Mouse (Mus musculus): ENCODE data around the gene Vwa2. TPM values are rescaled to one million over a fixed set of nuclear protein-coding genes. Genes with fewer than 3 reads are reported as not detected.

The Vwa2 gene
- polyA plus RNA-seq, 1 experiment, result 0.06 TPM

DNA sequence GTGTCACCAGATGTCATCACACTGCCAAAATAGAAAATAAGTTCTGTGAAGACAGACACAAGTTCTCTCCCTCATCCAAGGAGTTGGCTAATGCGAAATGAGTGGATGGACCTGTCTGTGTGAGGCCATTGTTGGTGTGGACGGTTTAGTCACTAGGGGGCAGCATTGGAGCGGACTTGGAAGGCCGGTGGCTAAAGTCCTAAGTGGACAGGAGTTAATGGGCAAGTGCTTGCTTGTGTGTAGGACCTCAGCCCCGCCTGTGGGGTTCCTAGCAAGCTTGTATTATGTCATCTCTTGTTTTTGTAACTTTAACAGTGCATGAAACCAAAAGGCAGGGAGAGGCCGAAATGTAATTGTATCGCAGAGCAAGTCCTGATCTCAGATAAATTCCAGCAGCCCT, 45.6 kb downstream of the Vwa2 start:
- TF ChIP-seq POLR2A (IDR thresholded peaks at IDR 0.05; ENCODE audit: low read depth, low read length) (no peak), CTCF (IDR thresholded peaks at IDR 0.05; ENCODE audit: extremely low read depth, insufficient read depth, insufficient read length, insufficient replicate concordance) (peak; percentile 78; the same call in 1 of the 2 replicates)
- H3K27me3 ChIP-seq (ENCODE audit: control insufficient read depth, insufficient read depth, low read length), result no peaks in the 10 kb centered on the region
- H3K36me3 ChIP-seq (ENCODE audit: control insufficient read depth, insufficient read depth, low read length), result no peaks in the 10 kb centered on the region
- H3K4me3 ChIP-seq (ENCODE audit: extremely low read depth, insufficient read depth, insufficient read length), result no peak overlapping the region
- DNase-seq (ENCODE audit: low read depth in 1 of 2, low spot score in 2 of 2), result peak; percentile 19 to 55
- H3K27ac ChIP-seq (ENCODE audit: insufficient read depth, low read length), result no peak overlapping the region
- WGBS, result 35% methylated on average over 7 of the region's 7 CpGs
- H3K4me1 ChIP-seq (ENCODE audit: control insufficient read depth, insufficient read depth, insufficient read length), result no peaks in the 10 kb centered on the region

DNA sequence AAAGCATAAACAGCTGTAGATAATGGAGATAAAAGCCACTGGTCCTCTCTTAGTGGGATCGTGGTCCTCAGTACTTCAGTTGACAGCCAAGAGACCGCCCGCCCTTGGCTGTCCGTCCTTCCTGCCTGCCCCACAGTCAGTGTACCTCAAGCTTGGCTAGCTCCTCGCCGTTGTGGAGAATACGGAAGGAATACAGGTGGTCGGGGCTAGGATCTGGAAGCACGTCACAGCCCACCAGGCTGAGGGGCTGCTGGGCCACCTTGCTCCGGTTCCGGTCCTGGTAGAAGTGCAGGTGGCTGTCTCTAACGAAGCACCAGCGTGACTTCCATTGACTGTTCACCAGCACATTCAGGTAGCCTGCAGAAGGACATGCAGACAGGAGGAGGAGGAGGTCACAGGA, 46.2 kb downstream of the Vwa2 start:
- H3K4me1 ChIP-seq (ENCODE audit: control insufficient read depth, insufficient read depth, insufficient read length), result no peaks in the 10 kb centered on the region
- TF ChIP-seq CTCF (IDR thresholded peaks at IDR 0.05; ENCODE audit: extremely low read depth, insufficient read depth, insufficient read length, insufficient replicate concordance), result no peak
- no peak for TF ChIP-seq POLR2A (IDR thresholded peaks at IDR 0.05; ENCODE audit: low read depth, low read length)
- 89% methylated on average over 13 of the region's 13 CpGs for WGBS
- DNase-seq (ENCODE audit: low read depth in 1 of 2, low spot score in 2 of 2), result no peak
- no peaks in the 10 kb centered on the region for H3K36me3 ChIP-seq (ENCODE audit: control insufficient read depth, insufficient read depth, low read length)
- H3K27me3 ChIP-seq (ENCODE audit: control insufficient read depth, insufficient read depth, low read length), result no peaks in the 10 kb centered on the region
- no peak overlapping the region for H3K27ac ChIP-seq (ENCODE audit: insufficient read depth, low read length)
- no peak overlapping the region for H3K4me3 ChIP-seq (ENCODE audit: extremely low read depth, insufficient read depth, insufficient read length)

- H3K27ac ChIP-seq (ENCODE audit: insufficient read depth, low read length), result no peak overlapping the region
- no peak for TF ChIP-seq CTCF (IDR thresholded peaks at IDR 0.05; ENCODE audit: extremely low read depth, insufficient read depth, insufficient read length, insufficient replicate concordance)
- TF ChIP-seq POLR2A (IDR thresholded peaks at IDR 0.05; ENCODE audit: low read depth, low read length), result no peak
- H3K36me3 ChIP-seq (ENCODE audit: control insufficient read depth, insufficient read depth, low read length), result no peaks in the 10 kb centered on the region
- no peaks in the 10 kb centered on the region for H3K27me3 ChIP-seq (ENCODE audit: control insufficient read depth, insufficient read depth, low read length)
- no peak overlapping the region for H3K4me3 ChIP-seq (ENCODE audit: extremely low read depth, insufficient read depth, insufficient read length)
- 72% methylated on average over 5 of the region's 5 CpGs for WGBS
- DNase-seq (ENCODE audit: low read depth in 1 of 2, low spot score in 2 of 2), result no peak
- no peaks in the 10 kb centered on the region for H3K4me1 ChIP-seq (ENCODE audit: control insufficient read depth, insufficient read depth, insufficient read length)
These were observed 47.7 kb downstream of the Vwa2 start for GRCm38 (mm10) chr19:56921744-56922143.

- Histone ChIP-seq H3K4me3 (ENCODE audit: extremely low read depth, insufficient read depth, insufficient read length) (no peak overlapping the region), H3K27ac (ENCODE audit: insufficient read depth, low read length) (no peak overlapping the region), H3K36me3 (ENCODE audit: control insufficient read depth, insufficient read depth, low read length) (no peaks in the 10 kb centered on the region), H3K27me3 (ENCODE audit: control insufficient read depth, insufficient read depth, low read length) (no peaks in the 10 kb centered on the region), H3K4me1 (ENCODE audit: control insufficient read depth, insufficient read depth, insufficient read length) (no peaks in the 10 kb centered on the region)
- TF ChIP-seq CTCF (IDR thresholded peaks at IDR 0.05; ENCODE audit: extremely low read depth, insufficient read depth, insufficient read length, insufficient replicate concordance), result no peak
- no peak for TF ChIP-seq POLR2A (IDR thresholded peaks at IDR 0.05; ENCODE audit: low read depth, low read length)
- WGBS, result 62% methylated on average over 3 of the region's 3 CpGs
- no peak for DNase-seq (ENCODE audit: low read depth in 1 of 2, low spot score in 2 of 2)
These were observed 55.3 kb downstream of the Vwa2 start for GRCm38 (mm10) chr19:56929392-56929791.

GRCm38 (mm10) chr19:56930029-56930428, 56.0 kb downstream of the Vwa2 start:
- no peaks in the 10 kb centered on the region for H3K27me3 ChIP-seq (ENCODE audit: control insufficient read depth, insufficient read depth, low read length)
- no peak overlapping the region for H3K27ac ChIP-seq (ENCODE audit: insufficient read depth, low read length)
- H3K36me3 ChIP-seq (ENCODE audit: control insufficient read depth, insufficient read depth, low read length), result no peaks in the 10 kb centered on the region
- WGBS, result 81% methylated on average over 9 of the region's 9 CpGs
- H3K4me3 ChIP-seq (ENCODE audit: extremely low read depth, insufficient read depth, insufficient read length), result no peak overlapping the region
- no peak for TF ChIP-seq POLR2A (IDR thresholded peaks at IDR 0.05; ENCODE audit: low read depth, low read length)
- no peak for TF ChIP-seq CTCF (IDR thresholded peaks at IDR 0.05; ENCODE audit: extremely low read depth, insufficient read depth, insufficient read length, insufficient replicate concordance)
- no peak for DNase-seq (ENCODE audit: low read depth in 1 of 2, low spot score in 2 of 2)
- no peaks in the 10 kb centered on the region for H3K4me1 ChIP-seq (ENCODE audit: control insufficient read depth, insufficient read depth, insufficient read length)

GRCm38 (mm10) chr19:56933800-56934199, 59.8 kb downstream of the Vwa2 start:
- TF ChIP-seq CTCF (IDR thresholded peaks at IDR 0.05; ENCODE audit: extremely low read depth, insufficient read depth, insufficient read length, insufficient replicate concordance) (no peak), POLR2A (IDR thresholded peaks at IDR 0.05; ENCODE audit: low read depth, low read length) (no peak)
- Histone ChIP-seq H3K4me3 (ENCODE audit: extremely low read depth, insufficient read depth, insufficient read length) (no peak overlapping the region), H3K27ac (ENCODE audit: insufficient read depth, low read length) (no peak overlapping the region), H3K36me3 (ENCODE audit: control insufficient read depth, insufficient read depth, low read length) (no peaks in the 10 kb centered on the region), H3K4me1 (ENCODE audit: control insufficient read depth, insufficient read depth, insufficient read length) (no peaks in the 10 kb centered on the region), H3K27me3 (ENCODE audit: control insufficient read depth, insufficient read depth, low read length) (no peaks in the 10 kb centered on the region)
- 86% methylated on average over 3 of the region's 3 CpGs for WGBS
- no peak for DNase-seq (ENCODE audit: low read depth in 1 of 2, low spot score in 2 of 2)

GRCm38 (mm10) chr19:56935111-56935510, 61.1 kb downstream of the Vwa2 start:
- DNase-seq (ENCODE audit: low read depth in 1 of 2, low spot score in 2 of 2), result no peak
- H3K4me1 ChIP-seq (ENCODE audit: control insufficient read depth, insufficient read depth, insufficient read length), result no peaks in the 10 kb centered on the region
- H3K27ac ChIP-seq (ENCODE audit: insufficient read depth, low read length), result no peak overlapping the region
- 85% methylated on average over 6 of the region's 6 CpGs for WGBS
- H3K4me3 ChIP-seq (ENCODE audit: extremely low read depth, insufficient read depth, insufficient read length), result no peak overlapping the region
- TF ChIP-seq POLR2A (IDR thresholded peaks at IDR 0.05; ENCODE audit: low read depth, low read length), result no peak
- H3K27me3 ChIP-seq (ENCODE audit: control insufficient read depth, insufficient read depth, low read length), result no peaks in the 10 kb centered on the region
- H3K36me3 ChIP-seq (ENCODE audit: control insufficient read depth, insufficient read depth, low read length), result no peaks in the 10 kb centered on the region
